Mouse (Mus musculus) testis, adult 2 months (tissue): ENCODE data around the gene Ninj1.

Experiments used
- CTCF ChIP-seq: fragments of 200-500 bp; IDR thresholded peaks from 2 replicates; pipeline ENCODE4 v1.5.1; 2012; ENCODE audit warnings: low read depth, mild to moderate bottlenecking, inconsistent platforms, low read length, moderate library complexity; ENCODE audit not compliant: control insufficient read depth, insufficient read depth, insufficient replicate concordance
- POLR2A ChIP-seq: fragments of 200-500 bp; IDR thresholded peaks from 2 replicates; pipeline ENCODE4 v1.6.1; 2012; ENCODE audit warnings: low read depth, mild to moderate bottlenecking, inconsistent platforms, low read length, moderate library complexity; ENCODE audit not compliant: control insufficient read depth

DNA sequence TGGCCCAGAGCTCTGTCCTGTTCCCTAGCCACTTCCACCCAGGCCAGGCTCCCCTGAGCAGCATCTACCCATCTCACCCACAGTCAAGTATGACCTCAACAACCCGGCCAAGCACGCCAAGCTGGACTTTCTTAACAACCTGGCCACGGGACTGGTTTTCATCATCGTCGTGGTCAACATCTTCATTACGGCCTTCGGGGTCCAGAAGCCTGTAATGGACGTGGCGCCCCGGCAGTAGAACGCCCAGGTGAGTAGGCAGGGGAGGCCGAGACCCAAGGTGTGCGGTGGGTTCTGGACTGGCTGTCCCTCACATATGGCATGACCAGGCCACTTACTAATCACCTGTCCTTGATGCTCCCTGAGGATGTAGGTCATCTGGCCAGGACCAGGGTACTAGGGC lies 7.5 kb downstream of the Ninj1 start:
- TF ChIP-seq POLR2A (no peak), CTCF (no peak)
